Mouse (Mus musculus) urinary bladder, adult 2 months (tissue): Measurements from ENCODE around the gene Gnb1l. TPM values are rescaled to one million over a fixed set of nuclear protein-coding genes. Genes with fewer than 3 reads are reported as not detected.

ENCODE experiments used
- DNase-seq: peaks from one replicate; pipeline ENCODE4 v3.0.0; 2022; ENCODE audit warnings: low spot score
- polyA plus RNA-seq: library from polyadenylated mRNA; depleted of rRNA; stranded (reverse); fragments of >200 nt; gene quantifications from 2 replicates; pipeline ENCODE4 v1.2.3, GENCODE M21; 2012; rRNA removed

Gnb1l gene
- polyA plus RNA-seq = 7.9 and 8.4 TPM in 2 replicates

DNA sequence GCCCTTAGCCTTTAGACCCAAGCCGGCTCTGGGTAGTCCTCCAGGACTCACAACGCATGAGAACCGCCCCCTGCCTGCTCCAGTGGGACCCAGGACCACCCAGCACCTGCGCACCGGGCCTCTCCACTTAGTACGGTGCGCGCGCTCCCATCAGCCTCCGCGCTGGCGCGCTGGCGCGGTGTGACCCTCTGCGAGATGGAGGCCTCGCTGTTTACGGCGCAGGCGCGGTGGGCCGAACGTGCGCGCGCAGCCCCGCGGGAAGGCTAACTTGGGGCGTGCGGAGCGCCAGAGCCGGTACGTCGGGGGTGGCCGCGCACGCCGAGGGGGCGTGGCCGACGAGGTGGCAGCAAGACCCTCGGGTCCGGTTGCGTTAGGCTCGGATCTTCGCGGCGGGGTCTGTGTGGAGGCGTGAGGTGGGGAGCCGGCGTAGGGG, at the start of gene Gnb1l, which contains the start of gene Rtl10:
TSS of gene Gnb1l (plus strand) at position 156 of the 433 bp plus-strand sequence.
TSS of gene Rtl10 (plus strand) at position 344 of the 433 bp plus-strand sequence.
- peak; percentile 90 for DNase-seq

DNA sequence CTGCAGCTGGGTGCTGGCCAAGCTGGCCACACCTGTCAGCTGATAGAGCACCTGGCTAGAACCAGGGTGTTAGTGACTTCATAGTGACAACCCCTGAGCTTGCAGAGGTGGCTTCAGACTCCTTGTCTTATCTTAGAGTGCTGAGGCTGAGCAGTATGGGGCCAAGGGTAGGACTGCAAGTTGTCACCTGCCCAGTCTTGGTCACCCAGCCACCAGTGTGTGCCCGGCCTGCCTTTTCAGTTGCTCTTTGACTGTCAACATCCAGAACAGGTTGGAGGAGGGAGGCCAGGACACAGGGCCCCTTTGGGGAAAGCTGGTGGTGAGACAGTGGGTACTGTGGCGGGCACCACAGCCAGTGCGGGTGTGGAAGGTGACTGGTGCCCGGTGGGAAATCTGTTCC, 49.5 kb upstream of the Gnb1l start:
- DNase-seq = no peak

DNA sequence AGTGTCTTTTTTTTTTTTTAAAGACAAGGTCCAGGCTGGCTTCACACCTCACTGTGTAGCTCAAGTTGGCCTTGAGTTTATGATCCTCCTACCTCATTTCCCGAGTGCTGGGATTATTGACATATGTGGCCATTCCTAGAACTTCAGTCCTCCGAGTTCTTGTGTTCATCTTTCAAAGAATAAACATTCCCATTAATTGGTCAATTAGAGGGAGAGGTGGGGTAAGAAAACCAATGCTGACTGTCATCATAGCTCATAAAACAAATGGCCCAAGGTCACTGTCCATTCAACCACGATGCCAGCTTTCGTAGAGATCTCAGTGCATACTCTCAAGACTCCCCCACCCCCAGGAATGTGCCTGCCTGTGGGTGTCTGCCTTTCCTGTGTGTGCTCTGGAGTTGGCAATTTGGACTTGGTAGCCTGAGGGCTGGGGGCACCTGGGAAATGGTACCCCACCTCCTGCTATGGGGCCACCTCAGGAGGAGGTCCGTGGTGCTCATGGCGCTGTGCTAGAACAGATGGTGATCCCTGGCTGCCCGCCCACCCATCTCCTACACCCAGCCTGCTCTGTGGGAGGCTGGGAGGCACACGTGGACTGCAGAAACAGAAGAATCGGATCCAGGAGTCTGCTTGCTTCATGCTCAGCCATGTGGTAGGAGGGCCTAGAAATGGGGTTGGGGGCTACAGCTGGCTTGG, 46.9 kb upstream of the Gnb1l start:
- DNase-seq = no peak

DNA sequence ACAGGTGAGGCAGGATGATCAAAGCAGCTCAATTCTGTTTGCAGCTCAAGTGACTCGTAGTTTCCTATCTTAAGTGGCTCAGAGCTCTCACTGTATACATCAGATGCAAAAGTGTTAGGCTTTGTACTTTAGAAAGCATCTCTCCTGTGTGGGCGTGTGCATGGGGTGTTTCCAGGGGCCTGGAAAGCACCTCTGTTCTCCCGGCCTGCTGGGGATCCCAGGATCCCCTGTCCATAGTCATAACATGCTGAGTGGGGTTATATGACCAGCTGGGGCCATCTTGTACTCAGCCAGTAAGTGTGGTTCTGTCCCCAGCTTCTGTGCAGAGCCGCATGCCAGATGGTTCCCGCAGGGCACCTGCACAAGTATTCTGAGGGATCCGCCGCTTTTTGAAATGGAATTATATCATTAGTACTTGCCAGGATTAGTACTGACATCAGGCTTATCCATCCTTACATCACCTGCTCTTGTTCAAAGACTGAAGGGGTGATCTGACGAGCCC, 46.1 kb upstream of the Gnb1l start:
- no peak for DNase-seq

DNA sequence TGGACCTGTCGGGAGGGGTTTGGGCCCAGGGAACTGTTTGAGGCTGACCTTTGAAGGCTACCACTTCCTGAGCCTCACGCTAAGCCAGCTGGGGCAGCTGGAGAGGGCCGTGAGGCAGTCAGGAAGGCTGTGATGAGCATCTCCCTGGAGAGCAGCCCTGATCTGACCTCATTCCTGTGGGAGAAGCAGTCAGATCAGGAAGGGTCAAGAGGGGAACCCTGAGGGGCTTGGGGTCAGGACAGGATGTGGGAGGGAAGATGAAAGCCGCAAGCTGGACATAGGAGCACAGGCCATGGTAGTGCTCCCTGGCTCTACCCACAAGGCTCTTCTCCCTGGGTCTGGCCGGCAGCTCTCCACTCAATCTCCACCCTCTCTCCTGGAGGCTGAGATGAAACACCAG, 44.7 kb upstream of the Gnb1l start:
- DNase-seq = no peak

DNA sequence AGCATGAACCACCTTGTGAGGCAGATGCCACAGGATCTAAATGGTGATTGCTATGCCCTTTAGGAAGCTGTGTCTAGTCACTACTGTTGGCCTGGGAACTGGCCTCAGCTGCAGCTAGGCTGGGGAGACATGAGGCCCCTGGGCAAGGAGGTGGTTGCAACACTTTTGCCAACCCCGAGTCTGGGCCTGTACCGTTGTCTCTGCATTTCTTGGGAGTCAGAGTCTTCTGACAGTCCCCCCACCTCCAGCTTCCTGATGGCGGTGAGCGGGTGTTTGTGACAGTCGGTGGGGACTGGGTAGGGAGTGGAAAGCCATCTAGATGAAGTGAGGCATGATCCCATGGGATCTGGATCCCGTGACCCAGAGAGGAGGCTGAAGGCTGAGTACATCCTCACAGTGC, 43.1 kb upstream of the Gnb1l start:
- no peak for DNase-seq

DNA sequence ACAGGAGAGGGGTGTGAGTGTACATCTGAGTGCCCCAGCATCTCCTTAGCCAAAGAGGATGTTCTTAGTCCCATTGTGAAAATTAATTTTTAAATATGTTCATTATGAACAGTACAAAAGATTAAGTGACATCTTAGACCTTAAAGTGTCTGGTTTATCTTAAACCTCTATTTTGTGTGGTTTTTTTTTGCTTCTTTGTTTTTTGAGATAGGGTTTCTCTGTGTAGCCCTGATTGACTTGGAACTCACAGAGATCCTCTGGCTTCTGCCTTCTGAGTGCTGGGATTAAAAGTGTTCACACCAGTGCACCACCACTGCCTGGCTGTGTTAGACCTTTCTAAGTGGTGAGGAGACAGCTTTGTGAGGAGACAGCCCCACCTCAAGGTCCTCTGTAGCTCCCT, 39.9 kb upstream of the Gnb1l start:
- DNase-seq = no peak

DNA sequence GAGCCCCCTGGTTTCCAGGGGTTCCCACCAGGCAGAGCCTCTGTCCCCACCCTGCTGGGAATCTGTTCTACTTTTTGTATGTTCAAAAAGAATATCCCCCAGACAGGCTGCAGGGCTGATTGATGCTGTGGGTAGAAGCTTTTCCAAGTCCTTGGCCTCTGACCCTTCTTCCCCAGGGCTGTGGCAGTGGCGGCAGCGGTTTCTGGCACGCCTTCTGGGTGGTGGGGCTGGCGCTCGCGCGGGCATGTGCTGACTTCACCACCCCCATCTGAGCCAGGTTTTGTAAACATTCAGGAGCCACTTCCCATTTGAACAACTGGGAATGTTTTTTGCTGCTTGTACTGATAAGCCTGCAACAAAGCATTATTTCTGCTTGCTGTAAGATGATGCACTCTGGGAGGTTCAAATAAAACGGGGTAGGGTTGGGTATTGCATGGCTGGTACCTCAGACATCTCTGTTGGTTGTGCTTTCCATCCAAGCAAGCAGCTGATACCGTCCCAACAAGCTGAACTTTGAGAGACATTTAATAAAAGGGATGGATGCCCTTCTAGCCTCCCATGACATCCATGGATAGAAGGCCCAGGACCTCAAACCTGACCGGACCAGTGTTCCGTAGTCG, 39.1 kb upstream of the Gnb1l start:
- no peak for DNase-seq

DNA sequence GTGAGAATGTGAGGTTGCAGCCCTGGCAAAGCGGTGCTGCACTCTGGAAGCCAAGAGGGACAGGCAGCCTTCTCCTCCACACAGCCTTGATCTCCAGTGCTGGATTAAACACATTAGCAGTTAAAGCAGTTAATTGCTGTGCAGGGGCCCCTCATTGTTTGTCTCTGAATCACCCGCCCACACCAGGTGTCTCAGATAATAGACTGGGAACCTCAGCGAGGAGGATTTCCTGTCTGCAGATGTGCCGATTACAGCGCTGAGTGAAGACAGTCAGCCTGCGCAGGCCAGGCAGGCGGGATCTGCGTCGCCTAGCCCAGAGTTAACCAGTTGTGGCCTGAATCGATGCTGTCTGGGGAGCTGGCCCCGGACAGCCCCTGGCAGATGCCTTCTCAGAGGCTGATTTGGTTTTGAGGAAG, 38.5 kb upstream of the Gnb1l start:
- no peak for DNase-seq

DNA sequence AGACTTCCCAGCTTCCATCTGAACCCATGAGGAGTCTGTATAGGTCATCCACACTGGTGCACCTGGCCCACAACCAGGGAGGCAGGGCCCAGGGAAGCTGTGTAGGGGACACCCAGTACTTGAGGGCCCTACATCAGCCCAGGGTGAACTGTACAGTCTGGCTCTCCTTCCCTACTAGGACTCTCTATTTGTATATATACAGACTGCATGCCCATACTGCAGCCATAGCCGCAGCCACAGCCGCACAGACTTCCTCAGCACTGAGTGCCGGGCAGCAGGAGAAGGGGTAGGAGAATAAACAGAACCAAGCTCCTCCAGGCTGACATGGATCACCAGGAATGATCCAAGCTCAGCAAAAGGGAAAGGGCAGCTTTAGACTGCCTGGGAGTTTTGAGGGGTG, 37.7 kb upstream of the Gnb1l start:
- no peak for DNase-seq

DNA sequence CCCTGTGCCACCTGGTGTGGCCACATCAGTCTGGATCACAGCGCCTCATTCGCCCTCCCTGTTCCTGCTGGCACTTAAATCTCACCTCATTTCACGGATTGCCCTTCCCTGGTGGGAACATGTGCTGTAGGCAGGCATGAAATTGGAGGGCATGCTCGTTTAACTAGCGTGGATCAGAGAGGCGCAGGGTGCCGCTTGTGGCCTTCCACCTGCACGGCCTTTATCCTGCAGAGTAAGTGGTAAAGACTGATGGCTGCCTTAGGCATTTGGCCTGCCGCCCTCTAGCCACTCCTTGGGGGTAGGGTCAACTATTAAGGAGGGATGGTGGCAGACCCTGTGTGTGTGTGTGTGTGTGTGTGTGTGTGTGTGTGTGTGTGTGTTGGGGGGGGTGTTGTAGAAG, 36.5 kb upstream of the Gnb1l start:
- DNase-seq = no peak

DNA sequence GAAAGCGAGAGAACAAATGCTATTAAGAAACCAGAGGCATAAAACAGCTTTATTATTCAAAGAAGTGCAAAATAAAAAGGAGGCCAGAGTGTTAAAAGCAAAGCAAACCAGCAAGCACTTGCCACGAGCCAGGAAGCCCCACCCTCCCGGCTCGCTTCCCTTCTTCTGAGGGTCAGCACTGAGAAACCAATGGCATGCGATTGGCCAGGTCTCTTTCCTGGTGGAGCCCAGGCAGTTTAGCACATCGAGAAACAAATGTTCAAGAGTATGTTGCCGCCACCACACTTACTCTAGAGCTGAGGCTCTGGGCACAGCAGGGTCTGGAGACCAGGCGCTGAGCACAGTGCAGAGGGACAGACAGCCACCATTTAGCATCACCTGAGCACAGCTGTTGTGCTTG, 35.9 kb upstream of the Gnb1l start:
- no peak for DNase-seq

DNA sequence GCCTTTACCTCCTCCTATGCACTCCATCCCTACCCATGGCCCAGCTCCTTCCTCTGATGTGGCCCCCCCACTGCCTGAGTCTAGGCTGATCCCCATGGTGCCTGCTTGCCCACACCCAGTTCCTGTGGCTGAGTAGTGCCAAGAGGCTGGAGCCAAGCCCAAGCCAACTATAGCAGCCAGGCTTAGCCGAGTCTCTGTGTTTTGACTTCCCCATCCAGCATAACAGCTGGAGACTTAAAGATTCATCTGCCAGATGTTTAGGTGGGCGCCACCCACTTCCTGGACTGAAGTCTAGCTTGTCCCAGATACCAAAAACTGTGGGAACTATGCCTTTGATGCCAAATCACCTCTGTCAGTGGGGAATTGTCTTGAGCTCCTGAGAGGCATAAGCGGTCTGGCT, 34.2 kb upstream of the Gnb1l start:
- no peak for DNase-seq

DNA sequence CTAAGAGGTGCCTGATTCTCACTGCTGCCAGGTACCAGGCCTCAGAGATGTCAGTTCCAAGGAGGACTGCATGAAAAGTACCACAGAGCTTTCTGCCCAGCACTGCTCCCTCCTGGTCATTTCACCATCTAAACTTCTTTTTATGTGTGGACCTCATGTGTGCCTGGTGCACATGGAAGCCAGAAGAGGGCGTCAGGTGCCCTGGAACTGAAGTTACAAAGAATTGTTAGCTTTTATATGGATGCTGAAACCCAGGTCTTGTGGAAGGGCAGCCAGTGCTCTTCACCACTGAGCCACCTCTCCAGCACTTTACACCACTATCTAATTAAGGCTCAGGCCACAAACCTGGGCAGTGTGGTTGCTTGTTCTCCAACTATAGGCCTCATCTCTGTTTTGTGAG, 27.7 kb upstream of the Gnb1l start:
- no peak for DNase-seq

DNA sequence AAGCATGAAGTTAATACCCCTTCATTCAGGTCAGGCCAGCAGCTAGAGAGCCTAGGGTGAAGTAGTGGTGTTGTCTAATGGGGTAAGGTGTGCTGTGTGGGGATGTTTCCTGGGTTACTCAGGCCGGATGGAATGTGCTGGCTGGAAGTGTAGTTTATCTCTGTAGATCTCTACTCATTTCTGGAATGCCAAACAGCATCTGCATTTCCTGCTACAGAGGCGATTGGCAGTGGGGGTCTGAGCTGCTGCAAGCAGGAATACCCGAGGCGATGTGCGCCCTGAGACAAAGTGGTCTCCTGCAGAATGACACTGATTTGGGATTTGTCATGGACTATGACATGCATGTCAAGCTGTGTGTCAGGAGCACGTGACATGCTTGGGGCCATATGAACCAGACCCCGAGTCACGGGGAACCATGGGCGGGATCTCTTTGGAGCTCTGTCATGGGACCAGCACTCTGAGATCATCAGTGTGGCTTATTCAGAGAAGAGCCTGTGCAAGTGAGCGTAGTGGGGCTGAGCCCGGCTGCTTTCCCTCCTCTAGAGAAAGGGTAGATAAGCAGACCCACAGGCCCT, 27.0 kb upstream of the Gnb1l start:
- DNase-seq = peak; percentile 15

DNA sequence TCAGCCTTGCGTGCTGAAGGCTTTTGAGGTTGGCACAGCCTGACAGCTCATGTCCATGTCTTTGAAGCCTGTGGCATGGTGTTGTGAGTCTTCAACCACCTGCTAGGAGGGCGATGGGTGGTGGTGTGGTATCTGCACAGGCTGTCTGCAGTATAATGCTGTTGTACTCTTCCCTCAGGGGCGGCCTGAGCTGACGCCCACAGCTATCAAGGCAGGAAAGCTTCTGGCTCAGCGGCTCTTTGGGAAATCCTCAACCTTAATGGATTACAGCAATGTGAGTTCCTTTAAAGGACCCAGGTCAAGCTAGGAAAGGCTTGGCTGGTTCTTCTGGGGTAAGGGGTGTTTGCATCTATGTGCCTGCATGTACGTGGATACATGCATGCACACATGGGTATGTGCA, 26.5 kb upstream of the Gnb1l start:
- DNase-seq = no peak

DNA sequence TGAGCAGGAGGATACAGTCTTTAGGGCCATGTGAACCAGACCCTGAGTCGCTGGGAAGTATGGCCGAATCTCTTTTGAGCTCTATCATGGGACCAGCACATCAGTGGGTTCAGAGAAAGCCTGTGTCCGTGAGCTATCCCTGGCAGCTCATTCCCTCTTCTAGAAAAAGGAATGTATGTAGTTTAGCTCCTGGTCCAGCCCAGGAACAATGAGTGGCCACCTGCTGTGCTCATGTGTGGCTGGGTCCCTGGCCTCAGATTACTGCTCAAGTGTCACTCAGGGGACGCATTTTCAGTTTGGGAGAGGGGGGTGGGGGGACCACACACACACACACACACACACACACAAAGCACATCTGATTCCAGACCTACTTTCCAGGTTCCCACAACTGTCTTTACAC, 26.1 kb upstream of the Gnb1l start:
- DNase-seq = no peak

DNA sequence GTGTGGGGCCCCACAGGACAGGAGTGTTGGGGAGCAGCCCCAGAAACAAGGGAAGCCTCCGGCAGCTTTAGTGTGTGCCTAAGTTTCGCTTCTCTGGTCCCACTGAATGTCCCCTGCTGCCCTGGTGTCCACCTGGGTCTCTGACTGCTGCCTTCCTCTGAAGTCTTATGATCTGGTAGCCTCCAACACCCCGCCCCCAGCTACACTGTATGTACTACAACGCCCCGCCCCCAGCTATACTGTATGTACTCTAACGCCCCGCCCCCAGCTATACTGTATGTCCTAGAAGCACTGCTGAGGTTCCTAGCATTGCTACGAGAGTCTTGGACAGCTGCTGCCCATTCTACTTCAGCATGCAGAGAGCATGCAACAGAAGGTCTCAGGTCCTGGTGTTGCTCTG, 25.5 kb upstream of the Gnb1l start:
- DNase-seq = no peak

DNA sequence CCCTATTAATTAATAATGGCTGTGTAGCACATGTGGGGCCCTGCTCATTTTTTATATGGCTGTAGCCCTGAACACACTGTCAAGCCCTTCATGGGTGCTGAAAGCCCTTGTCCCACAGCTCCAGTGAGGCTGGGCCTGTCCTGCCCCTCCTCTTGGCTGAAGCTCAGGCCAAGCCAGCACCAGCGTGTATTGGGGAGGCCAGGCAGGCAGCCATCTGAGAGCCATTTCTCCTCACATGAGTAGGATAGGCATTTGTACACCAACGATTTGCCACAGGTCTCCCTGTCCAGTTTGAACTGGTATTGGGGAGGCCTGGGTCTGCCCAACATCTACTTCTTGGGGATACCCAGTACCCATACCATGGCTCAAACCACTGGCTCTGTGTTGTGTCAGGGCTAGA, 24.5 kb upstream of the Gnb1l start:
- peak; percentile 16 for DNase-seq

DNA sequence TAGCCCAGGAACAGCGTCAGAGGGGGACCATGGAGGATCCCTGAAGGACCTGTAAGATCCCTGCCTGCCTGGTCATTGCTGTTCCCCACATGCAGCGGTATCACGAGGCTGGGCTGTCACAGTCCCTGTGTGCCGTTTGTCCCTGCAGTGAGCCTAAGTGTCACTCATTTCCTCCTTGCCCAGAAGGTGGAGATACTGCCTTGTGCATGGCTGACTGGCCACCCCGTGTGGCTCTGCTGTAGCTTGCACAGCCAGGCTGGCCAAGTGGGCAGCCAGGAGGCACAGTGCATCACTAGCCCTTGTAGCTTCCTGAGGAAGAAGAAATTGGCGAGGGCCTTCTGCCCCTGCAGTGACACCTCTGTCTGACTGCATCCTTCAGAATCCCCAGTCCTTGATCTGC, 20.5 kb upstream of the Gnb1l start:
- peak; percentile 16 for DNase-seq

DNA sequence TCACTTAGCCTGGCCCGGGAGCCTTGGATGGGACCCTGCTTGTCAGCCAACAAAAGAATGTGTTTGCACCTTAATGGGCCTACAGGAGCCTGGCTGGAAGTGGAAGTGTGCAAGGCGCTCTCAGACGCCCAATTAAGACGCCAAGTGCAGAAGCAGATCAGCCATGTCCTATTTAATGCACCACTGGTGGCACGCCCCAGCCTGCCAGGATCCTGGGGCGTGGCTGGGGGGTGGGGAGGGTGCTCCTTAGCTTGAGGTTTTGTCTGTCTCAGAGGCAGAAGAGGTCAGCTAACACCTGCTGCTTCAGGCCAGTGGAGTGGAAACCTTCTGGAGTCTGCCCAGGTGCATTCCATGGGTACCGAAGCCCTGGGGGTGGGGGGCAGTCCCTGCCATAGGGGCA, 18.8 kb upstream of the Gnb1l start:
- DNase-seq = peak; percentile 20

DNA sequence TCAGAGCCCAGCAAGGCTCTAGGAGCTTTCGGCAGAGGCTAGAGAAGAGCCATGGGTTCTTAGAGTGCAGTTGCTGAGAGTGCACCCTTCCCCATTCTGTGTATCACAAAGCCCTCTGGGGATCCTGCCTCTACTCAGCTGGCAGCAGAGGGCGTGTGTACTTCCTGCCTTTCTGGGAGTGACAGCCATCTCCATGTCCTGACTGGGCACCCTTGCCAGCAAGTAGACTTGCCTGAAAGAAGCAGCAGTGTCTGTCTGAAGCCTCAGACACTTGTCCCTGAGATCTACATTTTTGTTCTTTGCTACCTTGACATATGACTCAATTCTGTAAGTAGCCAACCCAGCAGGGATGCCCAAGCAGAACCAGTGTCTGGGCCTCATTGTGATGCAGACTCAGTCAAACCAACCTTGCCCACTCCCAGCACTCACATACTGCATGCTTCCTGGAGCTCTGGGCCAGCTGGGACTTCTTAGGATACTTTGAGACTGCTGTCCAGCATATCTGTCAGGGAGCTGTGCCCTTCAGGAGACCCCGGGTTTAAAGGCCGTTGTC, 17.5 kb upstream of the Gnb1l start:
- peak; percentile 14 for DNase-seq

DNA sequence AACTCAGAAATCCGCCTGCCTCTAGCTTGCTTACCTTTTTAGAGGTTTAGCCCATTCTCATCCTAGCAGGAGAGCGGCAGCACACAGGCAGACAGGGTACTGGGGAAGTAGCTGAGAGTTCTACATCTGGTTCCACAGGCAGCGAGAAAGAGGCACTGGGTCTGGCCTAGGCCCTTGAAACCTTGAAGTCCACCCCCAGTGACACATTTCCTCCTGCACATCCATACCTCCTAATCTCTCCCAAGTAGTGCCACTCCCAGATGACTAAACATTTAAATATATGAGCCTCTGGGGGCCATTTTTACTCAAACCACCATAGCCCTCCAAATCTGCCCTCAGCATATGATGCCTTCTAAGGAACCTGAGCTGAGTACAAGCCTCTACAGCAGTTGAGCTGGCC, 16.1 kb upstream of the Gnb1l start:
- DNase-seq = no peak
